Mouse (Mus musculus) stomach, postnatal 0 days (tissue): ENCODE measurements around the gene Akap6. TPM values are rescaled to one million over a fixed set of nuclear protein-coding genes. Genes with fewer than 3 reads are reported as not detected.

Source experiments
- ATAC-seq: fragments of 200-750 bp; cut with Nextera tagmentation; 2 replicates; pipeline ENCODE4 v1.8.0; 2017; ENCODE audit not compliant: low FRiP score, low TSS enrichment
- DNase-seq: peaks from one replicate; pipeline ENCODE4 v3.0.0-alpha.2; 2016; ENCODE audit warnings: low spot score
- H3K27ac ChIP-seq: fragments of 300-500 bp; sonication (generic); replicated peaks from 2 replicates; pipeline ENCODE4 v1.5.1; 2014; ENCODE audit warnings: mild to moderate bottlenecking, control low read depth
- H3K27me3 ChIP-seq: fragments of 300-500 bp; sonication (generic); 2 replicates; pipeline ENCODE4 v1.6.1; 2014; ENCODE audit warnings: low read length; ENCODE audit not compliant: control insufficient read depth, insufficient read depth
- H3K36me3 ChIP-seq: fragments of 300-500 bp; sonication (generic); 2 replicates; pipeline ENCODE4 v1.6.1; 2014; ENCODE audit warnings: low read length, mixed read lengths; ENCODE audit not compliant: control insufficient read depth, insufficient read depth
- H3K4me1 ChIP-seq: fragments of 300-500 bp; sonication (generic); replicated peaks from 2 replicates; pipeline ENCODE4 v1.6.1; 2014; ENCODE audit warnings: antibody characterized with exemption; ENCODE audit not compliant: control insufficient read depth, insufficient read depth
- H3K4me2 ChIP-seq: fragments of 300-500 bp; sonication (generic); replicated peaks from 2 replicates; pipeline ENCODE4 v1.6.1; 2014; ENCODE audit warnings: low read depth, mild to moderate bottlenecking, control low read depth, moderate library complexity
- H3K4me3 ChIP-seq: fragments of 300-500 bp; sonication (generic); 2 replicates; pipeline ENCODE4 v1.5.1; 2014; ENCODE audit warnings: low read depth, low read length, control low read depth
- H3K9ac ChIP-seq: fragments of 300-500 bp; sonication (generic); 2 replicates; pipeline ENCODE4 v1.6.1; 2014; ENCODE audit warnings: mild to moderate bottlenecking, low read length, control low read depth, mixed read lengths
- H3K9me3 ChIP-seq: fragments of 300-500 bp; sonication (generic); 2 replicates; pipeline ENCODE4 v1.6.1; 2016; ENCODE audit warnings: low read length; ENCODE audit not compliant: control insufficient read depth
- CTCF ChIP-seq: IDR thresholded peaks from 2 replicates; pipeline ENCODE4 v1.5.1; 2016; ENCODE audit warnings: antibody characterized with exemption, low read depth, mild to moderate bottlenecking, moderate library complexity
- EP300 ChIP-seq: optimal IDR thresholded peaks from 2 replicates; pipeline ENCODE3; 2016; ENCODE audit warnings: antibody characterized with exemption
- WGBS: fragments of 180-500 bp; shearing (Covaris S2); extraction: QIAGEN DNeasy Blood & Tissue Kit; methylation state at CpG from one replicate; pipeline ENCODE4 v1.1.7; 2014; 5-methylcytosine and 5-hydroxymethylcytosine counted together
- polyA plus RNA-seq: library from polyadenylated mRNA; unstranded; fragments of >200 nt; fragmentation: Nextera tagmentation; extraction: Ambion mirVana; gene quantifications from 2 replicates; pipeline ENCODE4 v1.2.1, GENCODE M21; 2015

Gene Akap6
- polyA plus RNA-seq, 1 experiment from 2014 or later = 0.76 TPM

- Histone ChIP-seq H3K4me1 (no peaks in the 10 kb centered on the region), H3K36me3 (no peaks in the 10 kb centered on the region), H3K27me3 (no peaks in the 10 kb centered on the region), H3K9ac (no peak overlapping the region), H3K4me3 (no peak overlapping the region), H3K27ac (no peak overlapping the region), H3K9me3 (no peaks in the 10 kb centered on the region), H3K4me2 (no peak overlapping the region)
- DNase-seq (no peak), ATAC-seq (no peak)
- TF ChIP-seq CTCF (no peak), EP300 (no peak)
- 88% methylated on average over 3 of the region's 3 CpGs for WGBS
Observed at GRCm38 (mm10) chr12:53076595-53077400, 377.6 kb downstream of the Akap6 start.

GRCm38 (mm10) chr12:53085789-53086188 lies 386.6 kb downstream of the Akap6 start:
- Histone ChIP-seq H3K9ac (no peak overlapping the region), H3K4me2 (no peak overlapping the region), H3K27ac (no peak overlapping the region), H3K27me3 (no peaks in the 10 kb centered on the region), H3K9me3 (no peaks in the 10 kb centered on the region), H3K4me1 (no peaks in the 10 kb centered on the region), H3K36me3 (no peaks in the 10 kb centered on the region), H3K4me3 (no peak overlapping the region)
- no peak for DNase-seq
- no peak for ATAC-seq
- no peak for TF ChIP-seq EP300
- TF ChIP-seq CTCF = no peak
- WGBS = 77% methylated on average over 3 of the region's 3 CpGs

DNA sequence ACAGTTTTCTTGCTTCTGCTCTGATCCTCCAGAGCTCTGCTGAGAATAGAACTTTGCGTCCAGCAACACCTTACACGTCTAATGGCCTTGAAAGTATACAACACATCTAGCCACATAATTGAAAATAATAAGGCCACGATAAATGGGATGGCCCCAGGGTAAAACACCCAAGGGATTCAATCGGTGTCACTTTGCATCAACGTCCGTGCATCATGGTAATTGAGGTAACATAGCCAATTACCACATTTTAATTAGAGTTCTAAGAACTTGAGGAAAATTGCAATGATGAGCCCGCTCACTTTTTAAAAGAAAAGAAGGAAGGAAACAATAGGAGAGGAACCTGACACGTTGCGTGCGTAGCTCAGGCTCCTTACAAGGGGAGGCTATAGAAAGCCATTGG lies 413.1 kb downstream of the Akap6 start:
- 89% methylated on average over 10 of the region's 10 CpGs for WGBS
- Histone ChIP-seq H3K27ac (no peak overlapping the region), H3K9me3 (no peaks in the 10 kb centered on the region), H3K4me3 (no peak overlapping the region), H3K4me1 (no peaks in the 10 kb centered on the region), H3K27me3 (no peaks in the 10 kb centered on the region), H3K36me3 (no peaks in the 10 kb centered on the region), H3K9ac (no peak overlapping the region), H3K4me2 (no peak overlapping the region)
- DNase-seq = no peak
- TF ChIP-seq EP300 = no peak
- TF ChIP-seq CTCF = no peak
- no peak for ATAC-seq

DNA sequence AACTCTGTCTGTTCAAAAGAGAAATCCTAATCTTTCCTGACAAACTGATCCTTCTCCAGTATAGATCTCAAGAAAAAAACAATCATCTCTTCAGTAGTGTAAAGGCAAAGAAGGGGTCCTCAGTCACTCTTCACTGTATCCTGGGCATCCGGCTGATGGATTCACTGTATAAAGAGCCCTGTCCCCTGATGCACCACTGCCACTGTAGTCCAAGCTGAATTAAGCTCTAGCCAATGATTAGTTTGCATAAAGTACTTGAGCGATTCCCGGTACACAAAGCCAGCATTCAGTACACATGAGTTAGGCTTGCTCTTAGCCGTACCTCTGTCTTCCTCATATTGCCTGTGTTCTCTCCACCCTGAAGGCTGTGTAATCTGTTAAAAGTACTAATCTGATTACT lies 420.2 kb downstream of the Akap6 start:
- Histone ChIP-seq H3K27me3 (no peaks in the 10 kb centered on the region), H3K9me3 (no peaks in the 10 kb centered on the region), H3K36me3 (no peaks in the 10 kb centered on the region), H3K4me3 (no peak overlapping the region), H3K4me1 (no peaks in the 10 kb centered on the region), H3K27ac (no peak overlapping the region), H3K4me2 (no peak overlapping the region), H3K9ac (no peak overlapping the region)
- no peak for ATAC-seq
- 59% methylated on average over 4 of the region's 4 CpGs for WGBS
- TF ChIP-seq EP300 (no peak), CTCF (no peak)
- DNase-seq = no peak

DNA sequence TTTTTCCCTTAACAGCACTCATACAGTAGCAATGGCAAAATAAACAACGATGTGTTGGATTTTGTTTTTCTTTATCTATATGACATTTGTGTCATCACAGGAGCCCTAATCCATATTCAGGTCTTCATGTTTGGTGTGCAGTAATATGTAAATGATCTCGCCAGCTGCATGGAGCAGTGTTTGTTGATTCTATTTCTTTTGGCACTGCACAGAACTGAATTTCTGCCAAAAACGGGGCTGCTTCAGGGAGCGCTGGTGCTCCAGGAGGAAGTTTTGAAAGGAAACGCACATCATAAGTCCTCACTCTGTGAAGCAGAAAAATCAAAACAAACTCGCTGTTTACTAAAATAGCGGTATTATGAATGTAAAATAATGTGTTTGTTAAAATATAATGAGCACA lies 424.9 kb downstream of the Akap6 start:
- Histone ChIP-seq H3K27me3 (no peaks in the 10 kb centered on the region), H3K9ac (no peak overlapping the region), H3K4me3 (no peak overlapping the region), H3K4me2 (0 out of 2 replicates have a peak overlapping the region, but pooled peaks have one; percentile 1), H3K4me1 (no peaks in the 10 kb centered on the region), H3K9me3 (no peaks in the 10 kb centered on the region), H3K27ac (no peak overlapping the region), H3K36me3 (no peaks in the 10 kb centered on the region)
- DNase-seq (no peak), ATAC-seq (no peak)
- WGBS = 44% methylated on average over 7 of the region's 7 CpGs
- TF ChIP-seq EP300 = no peak

- H3K36me3 ChIP-seq = no peaks in the 10 kb centered on the region
- H3K4me1 ChIP-seq = no peaks in the 10 kb centered on the region
- WGBS = 42% methylated on average over 1 of the region's 1 CpGs
- no peak for ATAC-seq
- H3K4me2 ChIP-seq = no peak overlapping the region
- no peaks in the 10 kb centered on the region for H3K9me3 ChIP-seq
- DNase-seq = no peak
- H3K27me3 ChIP-seq = no peaks in the 10 kb centered on the region
- H3K27ac ChIP-seq = no peak overlapping the region
- TF ChIP-seq CTCF = no peak
- no peak for TF ChIP-seq EP300
- no peak overlapping the region for H3K4me3 ChIP-seq
- no peak overlapping the region for H3K9ac ChIP-seq
Observed at GRCm38 (mm10) chr12:53124696-53125095, 425.5 kb downstream of the Akap6 start.
